Mouse (Mus musculus): Measurements from ENCODE around the gene 2510009E07Rik. TPM values are rescaled to one million over a fixed set of nuclear protein-coding genes. Genes with fewer than 3 reads are reported as not detected.

2510009E07Rik gene
- polyA plus RNA-seq, 1 experiment from 2014 or later: 43.5 TPM

Other genes with a start within 250 kb of the 2510009E07Rik start
- 2.2 and 2.4 TPM in 2 replicates for gene Ehhadh, start 93.1 kb upstream of the 2510009E07Rik start, polyA plus RNA-seq (2014; fragmentation: Nextera tagmentation; extraction: Ambion mirVana)
- gene Map3k13, start 99.7 kb upstream of the 2510009E07Rik start, polyA plus RNA-seq (2014; fragmentation: Nextera tagmentation; extraction: Ambion mirVana): 10.6 and 11.6 TPM in 2 replicates